Mouse (Mus musculus) embryonic facial prominence, embryonic 13.5 days (tissue): ENCODE data around the gene Pias4. TPM values are rescaled to one million over a fixed set of nuclear protein-coding genes. Genes with fewer than 3 reads are reported as not detected.

Experiments
- ATAC-seq: fragments of 200-750 bp; cut with Nextera tagmentation; 2 replicates; pipeline ENCODE4 v1.8.0; 2017; ENCODE audit warnings: low read depth; ENCODE audit not compliant: insufficient number of reproducible peaks, insufficient read depth, low FRiP score, low TSS enrichment
- H3K27ac ChIP-seq: fragments of 300-500 bp; sonication (generic); 2 replicates; pipeline ENCODE4 v1.5.1; 2015; ENCODE audit warnings: moderate library complexity, mild to moderate bottlenecking, inconsistent platforms
- H3K27me3 ChIP-seq: fragments of 300-500 bp; sonication (generic); 2 replicates; pipeline ENCODE4 v1.6.1; 2015; ENCODE audit warnings: mild to moderate bottlenecking, inconsistent platforms
- H3K36me3 ChIP-seq: fragments of 300-500 bp; sonication (generic); 2 replicates; pipeline ENCODE4 v1.6.1; 2015; ENCODE audit warnings: mild to moderate bottlenecking, inconsistent platforms
- H3K4me1 ChIP-seq: fragments of 300-500 bp; sonication (generic); 2 replicates; pipeline ENCODE4 v1.6.1; 2015; ENCODE audit warnings: inconsistent platforms
- H3K4me2 ChIP-seq: fragments of 300-500 bp; sonication (generic); 2 replicates; pipeline ENCODE4 v1.6.1; 2015; ENCODE audit warnings: moderate library complexity, mild to moderate bottlenecking, inconsistent platforms
- H3K4me3 ChIP-seq: fragments of 300-500 bp; sonication (generic); 2 replicates; pipeline ENCODE4 v1.5.1; 2015; ENCODE audit warnings: mild to moderate bottlenecking, inconsistent platforms
- H3K9ac ChIP-seq: fragments of 300-500 bp; sonication (generic); 2 replicates; pipeline ENCODE4 v1.6.1; 2015; ENCODE audit warnings: mild to moderate bottlenecking, inconsistent platforms
- H3K9me3 ChIP-seq: fragments of 300-500 bp; sonication (generic); 2 replicates; pipeline ENCODE4 v1.6.1; 2016; ENCODE audit warnings: inconsistent platforms
- WGBS: fragments of 180-500 bp; shearing (Covaris S2); methylation state at CpG from one replicate; pipeline ENCODE4 v1.1.7; 2015; ENCODE audit warnings: mixed read lengths; 5-methylcytosine and 5-hydroxymethylcytosine counted together
- polyA plus RNA-seq: library from polyadenylated mRNA; unstranded; fragments of >200 nt; fragmentation: Nextera tagmentation; extraction: Ambion mirVana; gene quantifications from 2 replicates; pipeline ENCODE4 v1.2.1, GENCODE M21; 2015

Gene Pias4
- polyA plus RNA-seq, 1 experiment from 2014 or later, result 60.9 TPM

DNA sequence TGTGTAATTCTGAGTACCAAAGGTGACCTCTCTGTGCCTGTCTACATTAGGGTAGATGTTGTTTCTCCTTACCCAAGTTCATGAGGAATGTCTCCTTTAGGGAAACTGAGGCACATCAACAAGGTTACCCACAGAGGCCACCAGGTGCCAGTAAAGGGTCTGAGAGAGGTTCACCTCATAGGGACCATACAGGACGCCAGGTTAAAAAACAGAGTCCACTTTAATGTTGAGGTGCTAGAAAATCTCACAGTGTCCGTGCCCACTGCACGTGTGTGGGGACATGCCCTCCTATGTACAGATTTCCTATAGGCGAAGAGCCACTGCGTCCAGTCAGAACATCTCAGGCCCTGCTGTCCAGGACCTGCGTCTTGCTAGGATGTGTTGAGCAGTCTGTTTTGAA lies 31.3 kb upstream of the Pias4 start:
- Histone ChIP-seq H3K27ac (no peak overlapping the region), H3K4me3 (no peak overlapping the region), H3K9me3 (no peaks in the 10 kb centered on the region), H3K36me3 (no peaks in the 10 kb centered on the region), H3K9ac (0 out of 2 replicates have a peak overlapping the region, but pooled peaks have one; percentile 44), H3K4me2 (no peak overlapping the region), H3K4me1 (peaks cover 7% of the 10 kb centered on the region), H3K27me3 (peaks cover 52% of the 10 kb centered on the region)
- WGBS, result 83% methylated on average over 6 of the region's 6 CpGs
- ATAC-seq, result no peak

DNA sequence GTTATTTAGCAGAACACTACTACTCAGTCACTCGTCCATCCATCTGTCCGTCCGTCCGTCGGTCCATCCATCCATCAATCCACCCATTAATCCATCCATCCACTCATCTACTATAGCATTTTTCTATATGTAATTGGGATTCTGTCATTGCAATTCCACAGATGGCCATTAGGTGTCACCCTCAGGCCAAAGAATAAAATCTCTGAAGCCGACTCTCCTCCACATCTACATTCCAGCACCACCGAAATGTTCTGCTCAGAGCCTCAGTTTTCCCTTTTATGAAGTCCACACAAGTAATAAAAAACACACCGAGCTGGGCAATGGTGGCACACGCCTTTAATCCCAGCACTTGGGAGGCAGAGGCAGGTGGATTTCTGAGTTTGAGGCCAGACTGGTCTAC lies 30.5 kb upstream of the Pias4 start:
- H3K27me3 ChIP-seq, result peaks cover 60% of the 10 kb centered on the region
- WGBS, result 2% methylated on average over 9 of the region's 9 CpGs
- H3K9me3 ChIP-seq, result no peaks in the 10 kb centered on the region
- H3K27ac ChIP-seq, result no peak overlapping the region
- peaks cover 9% of the 10 kb centered on the region for H3K4me1 ChIP-seq
- no peaks in the 10 kb centered on the region for H3K36me3 ChIP-seq
- no peak overlapping the region for H3K4me3 ChIP-seq
- H3K9ac ChIP-seq, result no peak overlapping the region
- ATAC-seq, result no peak
- no peak overlapping the region for H3K4me2 ChIP-seq

DNA sequence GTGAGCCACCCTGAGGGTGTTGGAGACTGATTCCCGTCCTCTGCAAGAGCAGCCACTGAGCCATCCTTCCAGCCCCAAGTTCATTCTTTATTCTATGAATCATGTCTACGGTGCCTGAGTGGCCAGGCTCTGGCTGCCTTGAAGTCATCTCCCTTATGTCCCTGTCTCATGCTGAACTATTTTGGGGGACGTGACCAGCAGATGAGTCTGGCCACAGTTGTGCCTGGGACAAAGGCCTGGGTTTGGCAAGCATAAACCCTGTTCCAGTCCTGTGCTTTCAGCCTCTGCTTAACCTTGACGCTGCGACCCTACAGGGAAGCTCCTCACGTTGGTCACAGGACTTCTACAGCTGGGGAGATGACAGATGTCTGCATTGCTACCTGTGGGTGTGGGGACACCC lies 29.6 kb upstream of the Pias4 start:
- Histone ChIP-seq H3K4me3 (no peak overlapping the region), H3K4me2 (no peak overlapping the region), H3K36me3 (no peaks in the 10 kb centered on the region), H3K27me3 (peaks cover 64% of the 10 kb centered on the region), H3K9me3 (no peaks in the 10 kb centered on the region), H3K9ac (no peak overlapping the region), H3K4me1 (peaks cover 16% of the 10 kb centered on the region), H3K27ac (no peak overlapping the region)
- no peak for ATAC-seq
- 43% methylated on average over 6 of the region's 6 CpGs for WGBS

- Histone ChIP-seq H3K27ac (no peak overlapping the region), H3K4me2 (no peak overlapping the region), H3K4me3 (no peak overlapping the region), H3K9ac (no peak overlapping the region), H3K4me1 (peaks cover 22% of the 10 kb centered on the region), H3K27me3 (peaks cover 64% of the 10 kb centered on the region), H3K36me3 (no peaks in the 10 kb centered on the region), H3K9me3 (no peaks in the 10 kb centered on the region)
- WGBS, result 62% methylated on average over 11 of the region's 11 CpGs
- ATAC-seq, result no peak
Measured at GRCm38 (mm10) chr10:81196470-81197065, 28.8 kb upstream of the Pias4 start.

DNA sequence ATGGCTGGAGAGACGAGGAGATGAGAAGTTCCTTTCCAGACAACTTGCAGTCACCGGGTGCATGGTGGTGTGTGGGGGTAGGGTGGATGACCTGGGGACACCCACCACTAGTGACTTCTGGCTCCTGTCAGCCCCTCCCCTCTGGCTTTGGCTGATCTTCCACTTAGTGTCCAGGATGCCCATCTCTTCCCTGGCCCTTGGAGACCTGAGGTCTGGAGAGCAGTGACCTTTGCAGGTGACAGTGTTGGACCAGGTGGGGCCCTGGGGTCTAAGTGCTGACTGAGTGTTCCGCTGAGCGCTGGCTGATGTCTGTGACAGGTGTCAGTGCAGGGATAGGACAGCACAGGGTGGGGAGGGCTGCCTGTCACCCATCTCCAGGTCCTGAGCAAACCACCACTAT lies 27.6 kb upstream of the Pias4 start:
- peaks cover 23% of the 10 kb centered on the region for H3K4me1 ChIP-seq
- H3K4me3 ChIP-seq, result no peak overlapping the region
- H3K27ac ChIP-seq, result no peak overlapping the region
- H3K4me2 ChIP-seq, result no peak overlapping the region
- peaks cover 64% of the 10 kb centered on the region for H3K27me3 ChIP-seq
- peaks cover 10% of the 10 kb centered on the region for H3K36me3 ChIP-seq
- WGBS, result 65% methylated on average over 4 of the region's 4 CpGs
- no peaks in the 10 kb centered on the region for H3K9me3 ChIP-seq
- ATAC-seq, result no peak
- no peak overlapping the region for H3K9ac ChIP-seq

GRCm38 (mm10) chr10:81193991-81194774 lies 26.5 kb upstream of the Pias4 start:
- Histone ChIP-seq H3K27ac (no peak overlapping the region), H3K9ac (peak overlapping the region; percentile 44), H3K36me3 (peaks cover 17% of the 10 kb centered on the region), H3K4me1 (peaks cover 23% of the 10 kb centered on the region), H3K27me3 (peaks cover 54% of the 10 kb centered on the region), H3K9me3 (no peaks in the 10 kb centered on the region), H3K4me2 (peak overlapping the region; percentile 1; the same call in 1 of the 2 replicates), H3K4me3 (no peak overlapping the region)
- ATAC-seq, result no peak
- 13% methylated on average over 37 of the region's 37 CpGs for WGBS

DNA sequence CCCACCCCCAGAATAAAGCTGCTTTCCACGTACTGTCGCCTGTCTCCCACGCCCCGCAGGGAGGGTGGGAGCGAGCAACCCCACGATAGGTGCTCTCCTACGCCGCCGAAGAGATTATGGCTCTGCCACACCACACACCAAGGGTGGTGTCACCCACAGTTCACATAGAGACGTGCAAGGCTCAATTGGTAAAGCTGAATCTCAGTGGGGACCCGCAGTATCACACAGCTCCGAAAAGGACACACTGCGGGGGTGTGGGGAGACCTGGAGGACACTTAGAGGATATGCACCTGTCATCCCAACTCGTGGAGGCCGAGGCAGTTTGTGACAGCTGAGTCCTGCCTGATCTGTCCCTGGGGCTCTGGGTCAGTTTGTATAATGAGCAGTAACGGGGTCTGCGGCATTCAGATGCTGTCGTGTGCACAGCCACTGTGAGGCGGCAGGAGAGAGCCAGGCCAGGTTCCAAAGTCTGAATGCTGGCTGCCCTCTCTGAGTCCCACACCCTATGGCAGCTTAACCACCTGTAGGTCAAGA lies 25.3 kb upstream of the Pias4 start:
- 0 out of 2 replicates have a peak, but pooled peaks have one; percentile 8 for ATAC-seq
- no peaks in the 10 kb centered on the region for H3K9me3 ChIP-seq
- 3% methylated on average over 19 of the region's 19 CpGs for WGBS

DNA sequence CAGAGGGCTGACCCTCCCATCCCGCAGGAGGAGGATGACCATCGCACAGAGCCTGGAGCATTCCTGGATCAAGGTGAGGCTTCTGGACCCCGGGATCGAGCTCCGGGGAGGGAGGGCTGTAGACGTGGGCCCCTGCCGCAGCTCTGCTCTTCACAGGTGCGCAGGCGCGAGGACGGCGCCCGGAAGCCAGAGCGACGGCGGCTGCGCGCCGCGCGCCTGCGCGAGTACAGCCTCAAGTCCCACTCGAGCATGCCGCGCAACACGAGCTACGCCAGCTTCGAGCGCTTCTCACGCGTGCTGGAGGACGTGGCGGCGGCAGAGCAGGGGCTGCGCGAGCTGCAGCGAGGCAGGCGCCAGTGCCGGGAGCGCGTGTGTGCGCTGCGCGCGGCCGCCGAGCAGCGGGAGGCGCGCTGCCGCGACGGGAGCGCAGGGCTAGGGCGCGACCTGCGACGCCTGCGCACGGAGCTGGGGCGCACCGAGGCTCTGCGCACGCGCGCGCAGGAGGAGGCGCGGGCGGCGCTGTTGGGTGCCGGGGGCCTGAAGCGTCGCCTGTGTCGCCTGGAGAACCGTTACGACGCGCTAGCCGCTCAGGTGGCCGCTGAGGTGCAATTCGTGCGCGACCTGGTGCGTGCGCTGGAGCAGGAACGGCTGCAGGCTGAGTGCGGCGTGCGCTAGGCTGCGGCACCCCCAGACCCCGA lies 24.7 kb upstream of the Pias4 start:
- Histone ChIP-seq H3K27ac (peak overlapping the region; percentile 94), H3K4me2 (peak overlapping the region; percentile 96), H3K36me3 (peaks cover 30% of the 10 kb centered on the region), H3K27me3 (peaks cover 46% of the 10 kb centered on the region), H3K4me1 (peaks cover 23% of the 10 kb centered on the region), H3K9ac (peak overlapping the region; percentile 85), H3K9me3 (no peaks in the 10 kb centered on the region), H3K4me3 (peak overlapping the region; percentile 70)
- WGBS, result under 1% methylated on average over 93 of the region's 93 CpGs
- peak; percentile 83 for ATAC-seq

More for the DNA sequence above, 25.3 kb upstream of the Pias4 start:
- Histone ChIP-seq H3K4me1 (peaks cover 23% of the 10 kb centered on the region), H3K4me2 (peak overlapping the region; percentile 96), H3K27ac (peak overlapping the region; percentile 94), H3K9ac (peak overlapping the region; percentile 85), H3K27me3 (peaks cover 49% of the 10 kb centered on the region), H3K4me3 (peak overlapping the region; percentile 70), H3K36me3 (peaks cover 26% of the 10 kb centered on the region)

DNA sequence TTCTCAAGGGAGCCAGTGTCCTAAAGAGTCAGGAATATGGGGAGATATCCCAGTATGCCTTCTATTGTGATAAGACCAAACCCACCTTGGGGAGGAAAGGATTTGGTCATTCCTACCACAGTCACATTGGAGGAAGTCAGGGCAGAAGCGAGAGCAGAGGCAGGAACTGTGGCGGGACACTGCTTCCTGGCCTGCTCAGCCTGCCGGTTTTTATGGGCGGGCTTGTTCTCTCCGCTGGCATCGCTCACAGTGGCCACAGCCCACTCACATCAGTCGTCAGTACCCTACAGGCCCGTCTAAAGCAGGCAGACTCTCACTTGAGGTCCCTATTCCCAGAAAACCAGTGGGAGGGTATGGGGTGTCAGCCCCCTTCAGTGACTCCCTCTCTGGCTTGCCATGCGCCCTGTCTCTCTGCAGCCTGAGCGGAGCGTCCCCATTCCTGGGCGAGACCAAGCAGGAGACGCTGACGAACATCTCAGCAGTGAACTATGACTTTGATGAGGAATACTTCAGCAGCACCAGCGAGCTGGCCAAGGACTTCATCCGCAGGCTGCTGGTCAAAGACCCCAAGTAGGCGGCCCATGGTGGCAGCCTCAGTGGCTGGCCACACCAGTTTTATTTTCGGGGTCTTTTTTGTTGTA lies 23.7 kb upstream of the Pias4 start:
- ATAC-seq, result no peak
- Histone ChIP-seq H3K4me2 (peak overlapping the region; percentile 96), H3K4me3 (peak overlapping the region; percentile 70; the same call in 1 of the 2 replicates), H3K27ac (peak overlapping the region; percentile 94; the same call in 1 of the 2 replicates), H3K9me3 (no peaks in the 10 kb centered on the region), H3K4me1 (peaks cover 23% of the 10 kb centered on the region), H3K9ac (peak overlapping the region; percentile 85), H3K27me3 (peaks cover 37% of the 10 kb centered on the region), H3K36me3 (peaks cover 40% of the 10 kb centered on the region)
- 86% methylated on average over 18 of the region's 18 CpGs for WGBS

DNA sequence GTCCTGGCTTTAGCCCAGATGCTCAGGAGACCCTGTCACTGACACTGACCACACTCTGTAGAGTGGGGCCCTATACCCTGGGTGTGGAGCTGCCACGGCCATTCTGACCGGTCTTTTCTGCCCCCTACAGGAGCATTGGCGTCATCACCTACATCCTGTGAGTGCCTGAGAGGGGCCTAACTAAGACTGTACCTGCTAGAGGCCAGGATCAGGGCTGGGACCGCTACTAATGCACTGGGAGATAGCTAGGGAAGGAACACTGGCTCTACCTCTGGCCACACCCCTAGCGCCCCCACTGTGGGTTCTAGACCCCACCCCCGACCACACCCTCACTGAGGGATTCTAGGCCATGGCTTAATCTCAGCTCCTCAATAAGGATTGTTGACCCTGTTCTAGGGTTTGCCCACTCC lies 23.2 kb upstream of the Pias4 start:
- no peak overlapping the region for H3K4me2 ChIP-seq
- no peak overlapping the region for H3K4me3 ChIP-seq
- peaks cover 31% of the 10 kb centered on the region for H3K27me3 ChIP-seq
- H3K9me3 ChIP-seq, result no peaks in the 10 kb centered on the region
- WGBS, result 77% methylated on average over 6 of the region's 6 CpGs
- no peak overlapping the region for H3K9ac ChIP-seq
- ATAC-seq, result no peak
- peak overlapping the region; percentile 44; the same call in 1 of the 2 replicates for H3K27ac ChIP-seq
- peaks cover 42% of the 10 kb centered on the region for H3K36me3 ChIP-seq
- peaks cover 23% of the 10 kb centered on the region for H3K4me1 ChIP-seq
